Mouse (Mus musculus) CH12.LX (cell line): ENCODE measurements at regions not wholly inside any gene's neighbourhood (a gene's known extent, or its start where the extent isn't known, plus 50 kb on each side); places are given as distances from the start of the nearest gene placed in this dataset.

Source experiments
- CTCF ChIP-seq, 2 experiments: IDR thresholded peaks in 1 of 2; conservative IDR thresholded peaks in 1 of 2; 2 replicates each; pipeline ENCODE4 v1.5.1; 2011 to 2012; ENCODE audit warnings: low read depth in 2 of 2, low read length in 2 of 2, improper control_type of control experiment in 1 of 2, inconsistent platforms in 1 of 2, mild to moderate bottlenecking in 1 of 2, moderate library complexity in 1 of 2
- ELF1 ChIP-seq: IDR thresholded peaks from 2 replicates; pipeline ENCODE4 v1.6.1; 2014; ENCODE audit warnings: low read depth, mild to moderate bottlenecking, inconsistent platforms, low read length, improper control_type of control experiment
- EP300 ChIP-seq: IDR thresholded peaks from 2 replicates; pipeline ENCODE4 v1.6.1; 2011; ENCODE audit warnings: low read length, improper control_type of control experiment
- HCFC1 ChIP-seq: IDR thresholded peaks from 2 replicates; pipeline ENCODE4 v1.6.1; 2012; ENCODE audit warnings: low read depth, mild to moderate bottlenecking, inconsistent platforms, low read length, improper control_type of control experiment
- KAT2A ChIP-seq: IDR thresholded peaks from 2 replicates; pipeline ENCODE4 v1.6.1; 2012; ENCODE audit warnings: low read length, improper control_type of control experiment, inconsistent platforms; ENCODE audit not compliant: insufficient replicate concordance
- MAFK ChIP-seq: IDR thresholded peaks from 2 replicates; pipeline ENCODE4 v1.6.1; 2011; ENCODE audit warnings: low read length, improper control_type of control experiment; ENCODE audit not compliant: insufficient replicate concordance
- POLR2A ChIP-seq: IDR thresholded peaks from 2 replicates; pipeline ENCODE4 v1.6.1; 2011; ENCODE audit warnings: low read depth, mild to moderate bottlenecking, improper control_type of control experiment, low read length
- RAD21 ChIP-seq: IDR thresholded peaks from 2 replicates; pipeline ENCODE4 v1.6.1; 2011; ENCODE audit warnings: low read depth, mild to moderate bottlenecking, low read length, improper control_type of control experiment, moderate library complexity
- TCF12 ChIP-seq: IDR thresholded peaks from 2 replicates; pipeline ENCODE4 v1.6.1; 2014; ENCODE audit warnings: low read depth, mild to moderate bottlenecking, inconsistent platforms, low read length, improper control_type of control experiment
- USF1 ChIP-seq: IDR thresholded peaks from 2 replicates; pipeline ENCODE4 v1.6.1; 2014; ENCODE audit warnings: low read depth, mild to moderate bottlenecking, inconsistent platforms, low read length, improper control_type of control experiment
- ZKSCAN1 ChIP-seq: IDR thresholded peaks from 2 replicates; pipeline ENCODE4 v1.6.1; 2012; ENCODE audit warnings: low read depth, inconsistent platforms, low read length, improper control_type of control experiment, borderline replicate concordance
- ZMIZ1 ChIP-seq: IDR thresholded peaks from 2 replicates; pipeline ENCODE4 v1.6.1; 2012; ENCODE audit warnings: low read depth, mild to moderate bottlenecking, inconsistent platforms, low read length, improper control_type of control experiment

GRCm38 (mm10) chr5:129365026-129365425, 136.0 kb upstream of the Sfswap start:
- TF ChIP-seq CTCF (conservative IDR thresholded peaks at IDR 0.05 in 1 of 2, IDR thresholded peaks at IDR 0.05 in 1 of 2; ENCODE audit: low read depth in 2 of 2, low read length in 2 of 2) (no peak), EP300 (no peak), ELF1 (no peak), POLR2A (no peak), TCF12 (no peak), ZMIZ1 (no peak), MAFK (no peak), ZKSCAN1 (no peak), USF1 (no peak), RAD21 (no peak), HCFC1 (no peak), KAT2A (no peak)
